Mouse (Mus musculus): ENCODE data around the gene Tacc2. TPM values are rescaled to one million over a fixed set of nuclear protein-coding genes. Genes with fewer than 3 reads are reported as not detected.

The Tacc2 gene
- polyA plus RNA-seq, 1 experiment = 0.03 TPM

GRCm38 (mm10) chr7:130692943-130693799, 115.9 kb downstream of the Tacc2 start:
- Histone ChIP-seq H3K27me3 (ENCODE audit: control insufficient read depth) (peaks cover 22% of the 10 kb centered on the region), H3K9me3 (ENCODE audit: control insufficient read depth, low read length) (no peaks in the 10 kb centered on the region), H3K4me1 (ENCODE audit: control insufficient read depth) (no peaks in the 10 kb centered on the region), H3K4me3 (replicated peaks) (peak overlapping the region; percentile 31), H3K36me3 (ENCODE audit: control insufficient read depth) (no peaks in the 10 kb centered on the region)
- TF ChIP-seq TAL1 (IDR thresholded peaks at IDR 0.05; ENCODE audit: low read length) (no peak), GATA1 (IDR thresholded peaks at IDR 0.05; ENCODE audit: low read length) (no peak)

- Histone ChIP-seq H3K9me3 (ENCODE audit: control insufficient read depth, low read length) (no peaks in the 10 kb centered on the region), H3K4me3 (replicated peaks) (no peak overlapping the region)
- TF ChIP-seq TAL1 (IDR thresholded peaks at IDR 0.05; ENCODE audit: low read length) (no peak), GATA1 (IDR thresholded peaks at IDR 0.05; ENCODE audit: low read length) (no peak)
Observed at GRCm38 (mm10) chr7:130693800-130694193, 116.6 kb downstream of the Tacc2 start.

GRCm38 (mm10) chr7:130695669-130696338, 118.6 kb downstream of the Tacc2 start:
- Histone ChIP-seq H3K27me3 (ENCODE audit: control insufficient read depth) (peaks cover 22% of the 10 kb centered on the region), H3K4me3 (replicated peaks) (no peak overlapping the region), H3K9me3 (ENCODE audit: control insufficient read depth, low read length) (no peaks in the 10 kb centered on the region), H3K4me1 (ENCODE audit: control insufficient read depth) (no peaks in the 10 kb centered on the region), H3K36me3 (ENCODE audit: control insufficient read depth) (no peaks in the 10 kb centered on the region)
- no peak for TF ChIP-seq TAL1 (IDR thresholded peaks at IDR 0.05; ENCODE audit: low read length)
- TF ChIP-seq GATA1 (IDR thresholded peaks at IDR 0.05; ENCODE audit: low read length) = no peak

More at GRCm38 (mm10) chr7:130693800-130694193, 116.6 kb downstream of the Tacc2 start:
- H3K4me1 ChIP-seq (ENCODE audit: control insufficient read depth) = no peaks in the 10 kb centered on the region
- peaks cover 22% of the 10 kb centered on the region for H3K27me3 ChIP-seq (ENCODE audit: control insufficient read depth)
- H3K36me3 ChIP-seq (ENCODE audit: control insufficient read depth) = no peaks in the 10 kb centered on the region

GRCm38 (mm10) chr7:130696347-130697234, 119.4 kb downstream of the Tacc2 start:
- Histone ChIP-seq H3K27me3 (ENCODE audit: control insufficient read depth) (peaks cover 20% of the 10 kb centered on the region), H3K4me3 (replicated peaks) (no peak overlapping the region), H3K36me3 (ENCODE audit: control insufficient read depth) (no peaks in the 10 kb centered on the region), H3K4me1 (ENCODE audit: control insufficient read depth) (no peaks in the 10 kb centered on the region), H3K9me3 (ENCODE audit: control insufficient read depth, low read length) (no peaks in the 10 kb centered on the region)
- TF ChIP-seq GATA1 (IDR thresholded peaks at IDR 0.05; ENCODE audit: low read length) = no peak
- no peak for TF ChIP-seq TAL1 (IDR thresholded peaks at IDR 0.05; ENCODE audit: low read length)

GRCm38 (mm10) chr7:130698480-130698879, 121.2 kb downstream of the Tacc2 start:
- peaks cover 2% of the 10 kb centered on the region for H3K27me3 ChIP-seq (ENCODE audit: control insufficient read depth)
- no peaks in the 10 kb centered on the region for H3K36me3 ChIP-seq (ENCODE audit: control insufficient read depth)
- TF ChIP-seq TAL1 (IDR thresholded peaks at IDR 0.05; ENCODE audit: low read length) (no peak), GATA1 (IDR thresholded peaks at IDR 0.05; ENCODE audit: low read length) (no peak)
- no peak overlapping the region for H3K4me3 ChIP-seq (replicated peaks)
- no peaks in the 10 kb centered on the region for H3K4me1 ChIP-seq (ENCODE audit: control insufficient read depth)
- no peaks in the 10 kb centered on the region for H3K9me3 ChIP-seq (ENCODE audit: control insufficient read depth, low read length)

GRCm38 (mm10) chr7:130701336-130701735, 124.1 kb downstream of the Tacc2 start:
- no peaks in the 10 kb centered on the region for H3K9me3 ChIP-seq (ENCODE audit: control insufficient read depth, low read length)
- no peaks in the 10 kb centered on the region for H3K27me3 ChIP-seq (ENCODE audit: control insufficient read depth)
- TF ChIP-seq TAL1 (IDR thresholded peaks at IDR 0.05; ENCODE audit: low read length) (no peak), GATA1 (IDR thresholded peaks at IDR 0.05; ENCODE audit: low read length) (no peak)
- no peaks in the 10 kb centered on the region for H3K4me1 ChIP-seq (ENCODE audit: control insufficient read depth)
- H3K4me3 ChIP-seq (replicated peaks) = no peak overlapping the region
- H3K36me3 ChIP-seq (ENCODE audit: control insufficient read depth) = no peaks in the 10 kb centered on the region

- no peaks in the 10 kb centered on the region for H3K36me3 ChIP-seq (ENCODE audit: control insufficient read depth)
- no peaks in the 10 kb centered on the region for H3K9me3 ChIP-seq (ENCODE audit: control insufficient read depth, low read length)
- TF ChIP-seq GATA1 (IDR thresholded peaks at IDR 0.05; ENCODE audit: low read length) = no peak
- TF ChIP-seq TAL1 (IDR thresholded peaks at IDR 0.05; ENCODE audit: low read length) = no peak
Observed at GRCm38 (mm10) chr7:130705230-130705629, 128.0 kb downstream of the Tacc2 start.

GRCm38 (mm10) chr7:130708940-130709339, 131.7 kb downstream of the Tacc2 start:
- Histone ChIP-seq H3K4me3 (replicated peaks) (no peak overlapping the region), H3K9me3 (ENCODE audit: control insufficient read depth, low read length) (no peaks in the 10 kb centered on the region), H3K36me3 (ENCODE audit: control insufficient read depth) (no peaks in the 10 kb centered on the region), H3K4me1 (ENCODE audit: control insufficient read depth) (no peaks in the 10 kb centered on the region), H3K27me3 (ENCODE audit: control insufficient read depth) (no peaks in the 10 kb centered on the region)
- TF ChIP-seq TAL1 (IDR thresholded peaks at IDR 0.05; ENCODE audit: low read length) (no peak), GATA1 (IDR thresholded peaks at IDR 0.05; ENCODE audit: low read length) (no peak)

More at GRCm38 (mm10) chr7:130705230-130705629, 128.0 kb downstream of the Tacc2 start:
- Histone ChIP-seq H3K4me3 (replicated peaks) (no peak overlapping the region), H3K27me3 (ENCODE audit: control insufficient read depth) (no peaks in the 10 kb centered on the region), H3K4me1 (ENCODE audit: control insufficient read depth) (no peaks in the 10 kb centered on the region)
